In the genomic region with DNA sequence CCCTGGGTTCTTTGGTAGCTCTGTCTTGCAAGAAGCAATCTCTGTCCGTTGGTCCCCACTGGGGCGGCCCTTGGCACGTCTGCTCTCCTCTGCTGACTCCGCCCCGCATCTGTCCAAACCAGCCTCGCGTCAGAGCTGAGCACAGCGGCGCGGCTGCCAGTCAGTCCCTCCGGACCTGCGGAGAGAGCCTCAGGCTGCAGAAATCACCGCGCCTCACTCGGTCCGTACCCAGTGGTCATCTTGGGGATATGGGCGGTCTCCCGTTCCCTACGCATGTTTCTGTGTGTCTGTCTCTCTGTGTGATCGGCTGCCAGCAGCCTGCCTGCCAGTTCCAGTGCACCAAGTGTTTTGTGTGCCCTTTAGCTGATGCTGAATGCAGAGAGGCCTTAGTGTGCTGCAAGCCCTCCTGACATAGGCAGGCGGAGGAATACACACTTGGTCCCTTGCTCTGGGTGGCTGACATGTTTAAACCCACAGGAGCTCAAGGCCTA, we compare ENCODE assay signal across 9 mouse cellular contexts. TPM values are rescaled to one million over a fixed set of nuclear protein-coding genes. Genes with fewer than 3 reads are reported as not detected.
A peak's percentile ranks its signal among the peaks of the same experiment; 100 is the strongest.
DNase-seq lines count a peak whose midpoint lies in the region; ATAC-seq and TF ChIP-seq lines count a peak whose summit lies in the region.
"Had no signal": no experiment of that assay in that cellular context is flagged by ENCODE, and none has a peak within 500 bp of the region (broad histone marks: within the 10 kb centered on the region; RNA-seq: fewer than 3 reads in every experiment).

Gene Pabpc5 (plus strand): TSS at position 116 of the 491 bp plus-strand sequence.

- no peaks in the 10 kb centered on the region for H3K4me1 ChIP-seq in forebrain, embryonic 10.5 days
- H3K4me1 ChIP-seq in heart, embryonic 13.5 days = no peaks in the 10 kb centered on the region
- no peaks in the 10 kb centered on the region for H3K4me1 ChIP-seq in limb, embryonic 15.5 days
- no peaks in the 10 kb centered on the region for H3K4me1 ChIP-seq in neural tube, embryonic 11.5 days (ENCODE audit: control insufficient read depth, insufficient read depth, low read length)
- H3K4me1 ChIP-seq in thymus, adult 2 months (replicated peaks; ENCODE audit: control insufficient read depth, insufficient read depth, low read length) = no peaks in the 10 kb centered on the region

- 8% methylated on average over 21 of the region's 21 CpGs for WGBS in forebrain, embryonic 10.5 days
- WGBS in heart, embryonic 13.5 days = 2% methylated on average over 21 of the region's 21 CpGs
- 10% methylated on average over 21 of the region's 21 CpGs for WGBS in limb, embryonic 15.5 days
- 7% methylated on average over 21 of the region's 21 CpGs for WGBS in neural tube, embryonic 11.5 days
- WGBS in thymus, adult 2 months = 9% methylated on average over 19 of the region's 21 CpGs

- H3K27me3 ChIP-seq in forebrain, embryonic 10.5 days (ENCODE audit: poor library complexity, severe bottlenecking) = no peaks in the 10 kb centered on the region
- no peaks in the 10 kb centered on the region for H3K27me3 ChIP-seq in heart, embryonic 13.5 days (replicated peaks)
- H3K27me3 ChIP-seq in limb, embryonic 15.5 days = no peaks in the 10 kb centered on the region
- no peaks in the 10 kb centered on the region for H3K27me3 ChIP-seq in neural tube, embryonic 11.5 days (ENCODE audit: control insufficient read depth, insufficient read depth, low read length)
- H3K27me3 ChIP-seq in thymus, adult 2 months (ENCODE audit: control insufficient read depth, insufficient read depth, low read length) = no peaks in the 10 kb centered on the region

- no peaks in the 10 kb centered on the region for H3K9me3 ChIP-seq in forebrain, embryonic 10.5 days
- H3K9me3 ChIP-seq in heart, embryonic 13.5 days = no peaks in the 10 kb centered on the region
- H3K9me3 ChIP-seq in limb, embryonic 15.5 days = no peaks in the 10 kb centered on the region
- no peaks in the 10 kb centered on the region for H3K9me3 ChIP-seq in neural tube, embryonic 11.5 days (ENCODE audit: control insufficient read depth, low read length)

- DNase-seq in forebrain, embryonic 10.5 days (ENCODE audit: extremely low spot score, low spot score) = peak; percentile 60
- peak; percentile 55 for DNase-seq in kidney, postnatal 10 days
- peak; percentile 76 for DNase-seq in neural tube, embryonic 11.5 days (ENCODE audit: low spot score)
- DNase-seq in testis, postnatal 14 days (ENCODE audit: low spot score) = peak; percentile 22
- DNase-seq in thymus, adult 2 months = no peak

- H3K36me3 ChIP-seq in forebrain, embryonic 10.5 days (replicated peaks) = no peaks in the 10 kb centered on the region
- H3K36me3 ChIP-seq in heart, embryonic 13.5 days = no peaks in the 10 kb centered on the region
- H3K36me3 ChIP-seq in limb, embryonic 15.5 days = no peaks in the 10 kb centered on the region
- H3K36me3 ChIP-seq in neural tube, embryonic 11.5 days (ENCODE audit: control insufficient read depth, insufficient read depth, low read length) = no peaks in the 10 kb centered on the region
- H3K36me3 ChIP-seq in thymus, adult 2 months (ENCODE audit: control insufficient read depth, insufficient read depth, low read length) = no peaks in the 10 kb centered on the region

- peak within 1 kb of the TSS; percentile 59 for H3K4me2 ChIP-seq in heart, embryonic 13.5 days
- peak within 1 kb of the TSS; percentile 44 for H3K4me2 ChIP-seq in limb, embryonic 15.5 days
- H3K4me2 ChIP-seq in neural tube, embryonic 11.5 days (ENCODE audit: low read depth) = peak within 1 kb of the TSS; percentile 34

- H3K27ac ChIP-seq in forebrain, embryonic 10.5 days = peak within 1 kb of the TSS; percentile 81
- peak within 1 kb of the TSS; percentile 66 for H3K27ac ChIP-seq in heart, embryonic 13.5 days (replicated peaks)
- H3K27ac ChIP-seq in limb, embryonic 15.5 days = peak within 1 kb of the TSS; percentile 67
- peak within 1 kb of the TSS; percentile 70 for H3K27ac ChIP-seq in neural tube, embryonic 11.5 days (ENCODE audit: low read depth, low read length)
- no peak within 1 kb of the TSS for H3K27ac ChIP-seq in thymus, adult 2 months (ENCODE audit: control insufficient read depth, insufficient read depth, low read length)

- H3K4me3 ChIP-seq in forebrain, embryonic 10.5 days = peak within 1 kb of the TSS; percentile 49
- H3K4me3 ChIP-seq in heart, embryonic 13.5 days = peak within 1 kb of the TSS; percentile 52
- peak within 1 kb of the TSS; percentile 42 for H3K4me3 ChIP-seq in limb, embryonic 15.5 days
- H3K4me3 ChIP-seq in neural tube, embryonic 11.5 days (ENCODE audit: low read depth, low read length) = peak within 1 kb of the TSS; percentile 32
- H3K4me3 ChIP-seq in thymus, adult 2 months (ENCODE audit: control insufficient read depth, insufficient read depth, low read length) = no peak within 1 kb of the TSS
- H3K4me3 ChIP-seq: erythroblast, embryonic 14.5 days had no signal

- no peak for TF ChIP-seq POLR2A in thymus, adult 2 months (IDR thresholded peaks at IDR 0.05; ENCODE audit: control insufficient read depth, extremely low read depth, insufficient read depth, low read length, poor library complexity)

- peak; percentile 98 for ATAC-seq in cerebellum, adult (ENCODE audit: insufficient number of reproducible peaks, low FRiP score, low TSS enrichment)
- peak; percentile 76; the same call in 1 of the 2 replicates for ATAC-seq in heart, embryonic 13.5 days (ENCODE audit: extremely low read depth, insufficient number of reproducible peaks, low FRiP score, low TSS enrichment)
- ATAC-seq in limb, embryonic 15.5 days (ENCODE audit: insufficient number of reproducible peaks, low FRiP score, low TSS enrichment, low read depth) = peak; percentile 80
- peak; percentile 97 for ATAC-seq in neural tube, embryonic 11.5 days (ENCODE audit: insufficient read depth, low FRiP score, low TSS enrichment)

- TF ChIP-seq CTCF in thymus, adult 2 months (IDR thresholded peaks at IDR 0.05; ENCODE audit: borderline replicate concordance, control insufficient read depth, extremely low read depth, insufficient read depth, low read length, poor library complexity) = no peak

- H3K9ac ChIP-seq in heart, embryonic 13.5 days = peak within 1 kb of the TSS; percentile 67
- H3K9ac ChIP-seq in limb, embryonic 15.5 days = 0 out of 2 replicates have a peak within 1 kb of the TSS, but pooled peaks have one; percentile 23
- peak within 1 kb of the TSS; percentile 47 for H3K9ac ChIP-seq in neural tube, embryonic 11.5 days (ENCODE audit: low read length)

RNA-seq across cellular contexts. Expression of gene Pabpc5, which starts in this region (rescaled TPM):
- polyA plus RNA-seq in forebrain, embryonic 10.5 days (2016; fragmentation: Nextera tagmentation; extraction: Ambion mirVana) = 0.17 and 0.20 TPM in 2 replicates
- polyA plus RNA-seq in heart, embryonic 13.5 days (2015; fragmentation: Nextera tagmentation; extraction: Ambion mirVana) = 0.08 and 0.11 TPM in 2 replicates
- polyA plus RNA-seq in limb, embryonic 15.5 days (2015; fragmentation: Nextera tagmentation; extraction: Ambion mirVana) = 0.31 and 0.47 TPM in 2 replicates
- 0.52 and 0.92 TPM in 2 replicates for polyA plus RNA-seq in neural tube, embryonic 11.5 days (2014; fragmentation: Nextera tagmentation; extraction: Ambion mirVana)
- polyA plus RNA-seq in thymus, adult 2 months (2012; rRNA removed) = not detected in 2 replicates
- polyA plus RNA-seq: erythroblast, embryonic 14.5 days had no signal

Comparison
In these comparisons a context has a peak if more than half of its experiments do, and no peak if none do; other contexts are left out.
1. Peak in DNase-seq, H3K4me3 ChIP-seq and H3K27ac ChIP-seq in forebrain, embryonic 10.5 days; RNA of the gene not detected or under 1 TPM.
2. Peak in ATAC-seq, H3K4me3 ChIP-seq, H3K27ac ChIP-seq, H3K9ac ChIP-seq and H3K4me2 ChIP-seq in heart, embryonic 13.5 days; RNA of the gene not detected or under 1 TPM.
3. Peak in ATAC-seq, H3K4me3 ChIP-seq, H3K27ac ChIP-seq, H3K9ac ChIP-seq and H3K4me2 ChIP-seq in limb, embryonic 15.5 days; RNA of the gene not detected or under 1 TPM.
4. Peak in DNase-seq, ATAC-seq, H3K4me3 ChIP-seq, H3K27ac ChIP-seq, H3K9ac ChIP-seq and H3K4me2 ChIP-seq in neural tube, embryonic 11.5 days; RNA of the gene not detected or under 1 TPM.